ENCODE assay signal across 9 mouse cellular contexts in genomic region chr16:92346297-92346916, GRCm38 (mm10). TPM values are rescaled to one million over a fixed set of nuclear protein-coding genes. Genes with fewer than 3 reads are reported as not detected.
DNase-seq lines count a peak whose midpoint lies in the region; ATAC-seq and TF ChIP-seq lines count a peak whose summit lies in the region.
"Had no signal": no experiment of that assay in that cellular context is flagged by ENCODE, and none has a peak within 500 bp of the region (broad histone marks: within the 10 kb centered on the region; RNA-seq: fewer than 3 reads in every experiment).

No protein-coding gene starts in this region.

- 43% methylated on average over 13 of the region's 13 CpGs for WGBS in neural tube, embryonic 15.5 days
- 35% methylated on average over 13 of the region's 13 CpGs for WGBS in hindbrain, embryonic 15.5 days

- no peak overlapping the region for H3K4me3 ChIP-seq in neural tube, embryonic 15.5 days (replicated peaks)
- H3K4me3 ChIP-seq in hindbrain, embryonic 15.5 days = no peak overlapping the region
- no peak overlapping the region for H3K4me3 ChIP-seq in testis, adult 2 months (ENCODE audit: control insufficient read depth, low read depth, low read length)
- H3K4me3 ChIP-seq: limb, embryonic 15.5 days had no signal

- H3K4me2 ChIP-seq in neural tube, embryonic 15.5 days = no peak overlapping the region
- no peak overlapping the region for H3K4me2 ChIP-seq in hindbrain, embryonic 15.5 days
- H3K4me2 ChIP-seq: limb, embryonic 15.5 days had no signal

- peak; percentile 20 to 54 for DNase-seq in adrenal gland, adult (ENCODE audit: inconsistent age in 2 of 2, low spot score in 1 of 2)
- no peak for DNase-seq in adrenal gland, adult 8-10 months
- peak; percentile 56 for DNase-seq in neural tube, embryonic 10.5 days (ENCODE audit: extremely low spot score, low spot score)
- no peak for DNase-seq in frontal cortex, postnatal 25 days (ENCODE audit: low spot score in 2 of 2)
- DNase-seq in layer of hippocampus, postnatal 25 days (ENCODE audit: extremely low spot score in 1 of 2, low spot score in 1 of 2) = no peak

- no peaks in the 10 kb centered on the region for H3K9me3 ChIP-seq in neural tube, embryonic 15.5 days (replicated peaks)
- H3K9me3 ChIP-seq in hindbrain, embryonic 15.5 days = no peaks in the 10 kb centered on the region
- H3K9me3 ChIP-seq: limb, embryonic 15.5 days had no signal

- H3K36me3 ChIP-seq in neural tube, embryonic 15.5 days = no peaks in the 10 kb centered on the region
- no peaks in the 10 kb centered on the region for H3K36me3 ChIP-seq in hindbrain, embryonic 15.5 days
- no peaks in the 10 kb centered on the region for H3K36me3 ChIP-seq in testis, adult 2 months (ENCODE audit: control insufficient read depth, insufficient read depth, low read length)
- H3K36me3 ChIP-seq: limb, embryonic 15.5 days had no signal

- no peak overlapping the region for H3K9ac ChIP-seq in neural tube, embryonic 15.5 days (replicated peaks)
- no peak overlapping the region for H3K9ac ChIP-seq in hindbrain, embryonic 15.5 days
- H3K9ac ChIP-seq: limb, embryonic 15.5 days had no signal

- no peak overlapping the region for H3K27ac ChIP-seq in neural tube, embryonic 15.5 days (replicated peaks)
- H3K27ac ChIP-seq in hindbrain, embryonic 15.5 days (replicated peaks) = no peak overlapping the region
- H3K27ac ChIP-seq in testis, adult 2 months (ENCODE audit: control insufficient read depth, insufficient read depth, low read depth, low read length) = peak overlapping the region; percentile 81
- H3K27ac ChIP-seq: limb, embryonic 15.5 days had no signal

- TF ChIP-seq CTCF in testis, adult 2 months (IDR thresholded peaks at IDR 0.05; ENCODE audit: control insufficient read depth, insufficient read depth, insufficient replicate concordance, low read depth, low read length) = no peak

- no peaks in the 10 kb centered on the region for H3K27me3 ChIP-seq in neural tube, embryonic 15.5 days (replicated peaks)
- H3K27me3 ChIP-seq in hindbrain, embryonic 15.5 days = no peaks in the 10 kb centered on the region
- no peaks in the 10 kb centered on the region for H3K27me3 ChIP-seq in testis, adult 2 months (ENCODE audit: control insufficient read depth, insufficient read depth, low read length)

- H3K4me1 ChIP-seq in neural tube, embryonic 15.5 days = peaks cover 9% of the 10 kb centered on the region; the same call in 1 of the 2 replicates
- H3K4me1 ChIP-seq in hindbrain, embryonic 15.5 days (replicated peaks) = peaks cover 5% of the 10 kb centered on the region; the same call in 1 of the 2 replicates
- peaks cover 7% of the 10 kb centered on the region for H3K4me1 ChIP-seq in testis, adult 2 months (ENCODE audit: control insufficient read depth, insufficient read depth, low read length)

- TF ChIP-seq POLR2A in testis, adult 2 months (IDR thresholded peaks at IDR 0.05; ENCODE audit: control insufficient read depth, low read depth, low read length) = peak; percentile 65; the same call in 1 of the 2 replicates

- ATAC-seq in neural tube, embryonic 15.5 days (ENCODE audit: low FRiP score) = no peak
- ATAC-seq in hindbrain, embryonic 15.5 days (ENCODE audit: low FRiP score, low read depth) = peak; percentile 66; the same call in 1 of the 2 replicates

RNA-seq across cellular contexts. Expression of gene Kcne1, which starts 12.9 kb away (rescaled TPM):
- not detected for total RNA-seq in adrenal gland, adult 8-10 months (2022)
- 0.05 and 0.09 TPM in 2 replicates for polyA plus RNA-seq in neural tube, embryonic 15.5 days (2015; fragmentation: Nextera tagmentation; extraction: Ambion mirVana)
- 0.27 TPM in 1 of 2 replicates, not detected in the other for polyA plus RNA-seq in hindbrain, embryonic 15.5 days (2015; fragmentation: Nextera tagmentation; extraction: Ambion mirVana)
- 0.32 and 0.49 TPM in 2 replicates for polyA plus RNA-seq in testis, adult 2 months (2012; rRNA removed)
- not detected for total RNA-seq in layer of hippocampus, postnatal 25 days (2021)

RNA-seq across cellular contexts. Expression of gene Fam243, which starts 25.2 kb away (rescaled TPM):
- total RNA-seq in adrenal gland, adult 8-10 months (2022) = under 1 TPM in 1 of 4 experiments, not detected in 3; 0.13 TPM
- polyA plus RNA-seq in neural tube, embryonic 15.5 days (2015; fragmentation: Nextera tagmentation; extraction: Ambion mirVana) = not detected in 2 replicates
- polyA plus RNA-seq in hindbrain, embryonic 15.5 days (2015; fragmentation: Nextera tagmentation; extraction: Ambion mirVana) = 0.08 TPM in 1 of 2 replicates, not detected in the other
- polyA plus RNA-seq in testis, adult 2 months (2012; rRNA removed) = 102 and 108 TPM in 2 replicates
- not detected for total RNA-seq in layer of hippocampus, postnatal 25 days (2021)
- polyA plus RNA-seq: limb, embryonic 15.5 days had no signal

RNA-seq across cellular contexts. Expression of gene Smim11, which starts 45.3 kb away (rescaled TPM):
- total RNA-seq in adrenal gland, adult 8-10 months (2022) = 10 to 100 TPM; 52.1 to 83.0 (median 64.7) TPM
- 64.4 and 69.1 TPM in 2 replicates for polyA plus RNA-seq in neural tube, embryonic 15.5 days (2015; fragmentation: Nextera tagmentation; extraction: Ambion mirVana)
- polyA plus RNA-seq in hindbrain, embryonic 15.5 days (2015; fragmentation: Nextera tagmentation; extraction: Ambion mirVana) = 59.3 and 71.4 TPM in 2 replicates
- polyA plus RNA-seq in testis, adult 2 months (2012; rRNA removed) = 4.7 and 7.7 TPM in 2 replicates
- 10 to 100 TPM; 19.3 to 21.4 TPM for total RNA-seq in layer of hippocampus, postnatal 25 days (2021)

RNA-seq across cellular contexts. Expression of gene Kcne2, which starts 54.2 kb away (rescaled TPM):
- total RNA-seq in adrenal gland, adult 8-10 months (2022) = not detected
- polyA plus RNA-seq in neural tube, embryonic 15.5 days (2015; fragmentation: Nextera tagmentation; extraction: Ambion mirVana) = 0.14 and 0.29 TPM in 2 replicates
- 23.0 and 31.7 TPM in 2 replicates for polyA plus RNA-seq in hindbrain, embryonic 15.5 days (2015; fragmentation: Nextera tagmentation; extraction: Ambion mirVana)
- 0.11 and 0.16 TPM in 2 replicates for polyA plus RNA-seq in testis, adult 2 months (2012; rRNA removed)
- under 1 TPM; 0.38 to 0.42 TPM for total RNA-seq in layer of hippocampus, postnatal 25 days (2021)

Comparison
In these comparisons a context has a peak if more than half of its experiments do, and no peak if none do; other contexts are left out.
1. DNase-seq: peak in adrenal gland, adult (2 of 2) and neural tube, embryonic 10.5 days (single experiment); none in adrenal gland, adult 8-10 months (single experiment), frontal cortex, postnatal 25 days (0 of 2) and layer of hippocampus, postnatal 25 days (0 of 2).
2. RNA of gene Fam243, which starts 25.2 kb away (polyA plus RNA-seq): 102 to 108 TPM in testis, adult 2 months; not detected in neural tube, embryonic 15.5 days and 0.08 TPM in hindbrain, embryonic 15.5 days; every median in the first group is over 10 times any median in the second.